Mouse (Mus musculus): ENCODE measurements around the gene 4933415F23Rik. TPM values are rescaled to one million over a fixed set of nuclear protein-coding genes. Genes with fewer than 3 reads are reported as not detected.

Gene 4933415F23Rik
- total and polyA plus RNA-seq, 3 experiments: not detected

GRCm38 (mm10) chr1:23102881-23103280, 828 bp upstream of the 4933415F23Rik start:
- Histone ChIP-seq H3K27me3 (ENCODE audit: control insufficient read depth in 1 of 2, insufficient read depth in 2 of 2, low read length in 2 of 2) (no peaks in the 10 kb centered on the region), H3K9ac (ENCODE audit: control insufficient read depth, low read depth, low read length, poor library complexity, severe bottlenecking) (no peak overlapping the region), H3K36me3 (ENCODE audit: control insufficient read depth in 1 of 2, insufficient read depth in 2 of 2, low read length in 2 of 2) (no peaks in the 10 kb centered on the region), H3K27ac (ENCODE audit: control insufficient read depth, low read depth, low read length) (no peak overlapping the region), H3K4me3 (ENCODE audit: control insufficient read depth in 1 of 2, insufficient read depth in 1 of 2, low read depth in 2 of 2, low read length in 2 of 2) (no peak overlapping the region), H3K4me1 (ENCODE audit: control insufficient read depth in 1 of 2, insufficient read depth in 2 of 2, low read length in 2 of 2) (no peaks in the 10 kb centered on the region), H3K79me2 (ENCODE audit: control insufficient read depth, insufficient read depth, low read length, poor library complexity) (no peaks in the 10 kb centered on the region), H3K9me3 (replicated peaks; ENCODE audit: insufficient read depth, low read length) (no peaks in the 10 kb centered on the region)
- DNase-seq (ENCODE audit: low read depth, low spot score): no peak
- no peak for TF ChIP-seq POLR2AphosphoS5 (IDR thresholded peaks at IDR 0.05; ENCODE audit: borderline replicate concordance, low read depth, low read length)
- TF ChIP-seq KAT2A (conservative IDR thresholded peaks at IDR 0.05; ENCODE audit: low read depth, low read length): no peak
- no peak for TF ChIP-seq NELFE (IDR thresholded peaks at IDR 0.05; ENCODE audit: low read depth, low read length)
- TF ChIP-seq ZKSCAN1 (IDR thresholded peaks at IDR 0.05; ENCODE audit: low read depth, low read length): no peak
- TF ChIP-seq TBP (IDR thresholded peaks at IDR 0.05; ENCODE audit: low read depth, low read length): no peak
- TF ChIP-seq JUND (IDR thresholded peaks at IDR 0.05; ENCODE audit: low read depth, low read length): no peak
- TF ChIP-seq ZC3H11A (IDR thresholded peaks at IDR 0.05; ENCODE audit: low read depth, low read length): no peak
- no peak for TF ChIP-seq NRF1 (IDR thresholded peaks at IDR 0.05; ENCODE audit: insufficient read depth, low read depth, low read length, poor library complexity, severe bottlenecking)
- no peak for TF ChIP-seq GATA1 (IDR thresholded peaks at IDR 0.05; ENCODE audit: low read depth, low read length)
- no peak for TF ChIP-seq MAX (IDR thresholded peaks at IDR 0.05; ENCODE audit: low read length)
- no peak for TF ChIP-seq ZMIZ1 (IDR thresholded peaks at IDR 0.05; ENCODE audit: low read depth, low read length)

DNA sequence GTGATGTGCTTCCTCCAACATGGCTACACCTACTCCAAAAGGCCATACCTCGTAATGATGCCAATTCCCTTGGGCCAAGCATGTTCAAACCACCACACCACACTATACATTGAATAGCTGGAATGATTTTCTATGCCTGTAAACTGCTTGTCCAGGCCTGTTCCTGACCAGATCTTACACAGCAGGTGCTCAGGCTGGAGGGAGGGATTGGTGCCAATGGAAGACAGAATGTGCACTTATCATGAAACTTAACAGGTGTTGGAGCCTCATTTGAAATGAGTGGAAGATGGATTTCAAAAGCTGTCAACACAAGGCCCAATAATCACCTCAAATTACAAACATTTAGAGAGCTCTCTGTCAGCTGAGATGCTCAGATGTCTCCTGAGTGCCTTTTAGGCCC, 2.3 kb downstream of the 4933415F23Rik start:
- TF ChIP-seq POLR2AphosphoS5 (IDR thresholded peaks at IDR 0.05; ENCODE audit: borderline replicate concordance, low read depth, low read length): no peak
- TF ChIP-seq MEF2A (IDR thresholded peaks at IDR 0.05; ENCODE audit: extremely low read depth, insufficient replicate concordance, low read depth, low read length, poor library complexity, severe bottlenecking): no peak
- no peak for TF ChIP-seq MYB (IDR thresholded peaks at IDR 0.05; ENCODE audit: low read depth, low read length)
- TF ChIP-seq UBTF (IDR thresholded peaks at IDR 0.05; ENCODE audit: borderline replicate concordance, insufficient read depth, low read depth, low read length): no peak
- no peaks in the 10 kb centered on the region for H3K36me3 ChIP-seq (ENCODE audit: control insufficient read depth in 1 of 2, insufficient read depth in 2 of 2, low read length in 2 of 2)
- no peak overlapping the region for H3K27ac ChIP-seq (ENCODE audit: control insufficient read depth, low read depth, low read length)

DNA sequence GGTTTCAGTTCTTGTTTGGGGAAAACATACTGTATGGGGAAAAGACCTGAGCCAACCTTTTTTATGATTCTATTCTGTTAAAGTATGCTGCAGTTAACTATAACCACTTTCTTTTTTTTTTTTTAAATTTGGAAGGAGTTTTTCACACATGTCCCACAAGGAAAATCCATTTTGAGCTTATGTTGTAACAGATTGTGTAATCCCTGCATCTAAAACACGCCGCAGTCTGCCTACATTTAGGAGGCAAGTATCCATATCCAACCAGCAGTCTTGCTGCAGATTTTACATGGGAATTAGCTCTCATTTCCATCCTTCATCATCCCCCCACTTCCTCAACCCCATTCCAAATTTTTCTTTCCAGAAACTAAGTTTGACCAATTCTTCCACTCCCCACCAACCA, 3.6 kb downstream of the 4933415F23Rik start:
- Histone ChIP-seq H3K27me3 (ENCODE audit: control insufficient read depth in 1 of 2, insufficient read depth in 2 of 2, low read length in 2 of 2) (no peaks in the 10 kb centered on the region), H3K79me2 (ENCODE audit: control insufficient read depth, insufficient read depth, low read length, poor library complexity) (no peaks in the 10 kb centered on the region), H3K9me3 (replicated peaks; ENCODE audit: insufficient read depth, low read length) (no peaks in the 10 kb centered on the region), H3K9ac (ENCODE audit: control insufficient read depth, low read depth, low read length, poor library complexity, severe bottlenecking) (no peak overlapping the region), H3K27ac (ENCODE audit: control insufficient read depth, low read depth, low read length) (no peak overlapping the region), H3K4me3 (ENCODE audit: control insufficient read depth in 1 of 2, insufficient read depth in 1 of 2, low read depth in 2 of 2, low read length in 2 of 2) (no peak overlapping the region), H3K4me1 (ENCODE audit: control insufficient read depth in 1 of 2, insufficient read depth in 2 of 2, low read length in 2 of 2) (no peaks in the 10 kb centered on the region), H3K36me3 (ENCODE audit: control insufficient read depth in 1 of 2, insufficient read depth in 2 of 2, low read length in 2 of 2) (no peaks in the 10 kb centered on the region)
- TF ChIP-seq TAL1 (IDR thresholded peaks at IDR 0.05; ENCODE audit: low read length) (no peak), NELFE (IDR thresholded peaks at IDR 0.05; ENCODE audit: low read depth, low read length) (no peak), CHD2 (IDR thresholded peaks at IDR 0.05; ENCODE audit: low read length) (no peak), JUND (IDR thresholded peaks at IDR 0.05; ENCODE audit: low read depth, low read length) (no peak), MAX (IDR thresholded peaks at IDR 0.05; ENCODE audit: low read length) (no peak), MXI1 (IDR thresholded peaks at IDR 0.05; ENCODE audit: low read depth, low read length) (no peak), E2F4 (IDR thresholded peaks at IDR 0.05; ENCODE audit: borderline replicate concordance, low read depth, low read length) (no peak), KAT2A (conservative IDR thresholded peaks at IDR 0.05; ENCODE audit: low read depth, low read length) (no peak), UBTF (IDR thresholded peaks at IDR 0.05; ENCODE audit: borderline replicate concordance, insufficient read depth, low read depth, low read length) (no peak), ZC3H11A (IDR thresholded peaks at IDR 0.05; ENCODE audit: low read depth, low read length) (no peak), ZKSCAN1 (IDR thresholded peaks at IDR 0.05; ENCODE audit: low read depth, low read length) (no peak), USF1 (IDR thresholded peaks at IDR 0.05; ENCODE audit: low read depth, low read length) (no peak), POLR2AphosphoS2 (IDR thresholded peaks at IDR 0.05; ENCODE audit: low read length) (no peak), ZNF384 (IDR thresholded peaks at IDR 0.05; ENCODE audit: low read depth, low read length) (no peak), SIN3A (IDR thresholded peaks at IDR 0.05; ENCODE audit: low read length) (no peak), CTCF (IDR thresholded peaks at IDR 0.05 in 2 of 3, conservative IDR thresholded peaks at IDR 0.05 in 1 of 3; ENCODE audit: control insufficient read depth in 1 of 3, insufficient read depth in 1 of 3, low read depth in 2 of 3, low read length in 3 of 3, poor library complexity in 1 of 3, severe bottlenecking in 1 of 3) (no peak), CHD1 (IDR thresholded peaks at IDR 0.05; ENCODE audit: low read depth, low read length) (no peak), MAZ (IDR thresholded peaks at IDR 0.05; ENCODE audit: low read depth, low read length) (no peak)
- no peak for DNase-seq (ENCODE audit: low read depth, low spot score)

More for the DNA sequence above, 2.3 kb downstream of the 4933415F23Rik start:
- Histone ChIP-seq H3K9me3 (replicated peaks; ENCODE audit: insufficient read depth, low read length) (no peaks in the 10 kb centered on the region), H3K4me3 (ENCODE audit: control insufficient read depth in 1 of 2, insufficient read depth in 1 of 2, low read depth in 2 of 2, low read length in 2 of 2) (no peak overlapping the region), H3K4me1 (ENCODE audit: control insufficient read depth in 1 of 2, insufficient read depth in 2 of 2, low read length in 2 of 2) (no peaks in the 10 kb centered on the region), H3K9ac (ENCODE audit: control insufficient read depth, low read depth, low read length, poor library complexity, severe bottlenecking) (no peak overlapping the region), H3K27me3 (ENCODE audit: control insufficient read depth in 1 of 2, insufficient read depth in 2 of 2, low read length in 2 of 2) (no peaks in the 10 kb centered on the region), H3K79me2 (ENCODE audit: control insufficient read depth, insufficient read depth, low read length, poor library complexity) (no peaks in the 10 kb centered on the region)
- no peak for DNase-seq (ENCODE audit: low read depth, low spot score)
